Mouse (Mus musculus) myocyte (in vitro differentiated cells): ENCODE results near the gene Slc9a9.

ENCODE experiments used
- CEBPB ChIP-seq: IDR thresholded peaks from 2 replicates; pipeline ENCODE4 v1.6.1; 2011; ENCODE audit warnings: mild to moderate bottlenecking, moderate library complexity; ENCODE audit not compliant: poor library complexity, insufficient read depth, severe bottlenecking
- E2F4 ChIP-seq: IDR thresholded peaks from one replicate; pipeline ENCODE4 v1.6.1; 2011; ENCODE audit warnings: mild to moderate bottlenecking, control low read depth, moderate library complexity; ENCODE audit not compliant: insufficient read depth
- MAX ChIP-seq: IDR thresholded peaks from one replicate; pipeline ENCODE4 v1.6.1; 2011; ENCODE audit warnings: low read depth, mild to moderate bottlenecking, control low read depth
- MYOD1 ChIP-seq, 3 experiments: IDR thresholded peaks; one replicate each; pipeline ENCODE4 v1.6.1; 2011; ENCODE audit warnings: control low read depth in 2 of 3, low read depth in 2 of 3, mild to moderate bottlenecking in 2 of 3, moderate library complexity in 1 of 3; ENCODE audit not compliant: insufficient read length in 2 of 3, control insufficient read depth in 1 of 3
- MYOG ChIP-seq, 3 experiments: IDR thresholded peaks; one replicate each; pipeline ENCODE4 v1.6.1; 2011; ENCODE audit warnings: control low read depth in 2 of 3, low read depth in 2 of 3, mild to moderate bottlenecking in 2 of 3; ENCODE audit not compliant: insufficient read length in 2 of 3, control insufficient read depth in 1 of 3, insufficient read depth in 1 of 3
- POLR2A ChIP-seq: IDR thresholded peaks from one replicate; pipeline ENCODE4 v1.6.1; 2011; ENCODE audit warnings: low read depth, mild to moderate bottlenecking, control low read depth, moderate library complexity; ENCODE audit not compliant: insufficient read length
- POLR2AphosphoS2 ChIP-seq: IDR thresholded peaks from one replicate; pipeline ENCODE4 v1.6.1; 2011; ENCODE audit warnings: low read depth, control low read depth; ENCODE audit not compliant: insufficient read length
- TCF12 ChIP-seq: IDR thresholded peaks from one replicate; pipeline ENCODE4 v1.6.1; 2011; ENCODE audit warnings: mild to moderate bottlenecking, control low read depth; ENCODE audit not compliant: poor library complexity, insufficient read depth, severe bottlenecking
- USF1 ChIP-seq: IDR thresholded peaks from one replicate; pipeline ENCODE4 v1.6.1; 2011; ENCODE audit warnings: low read depth, mild to moderate bottlenecking, control low read depth, moderate library complexity

- TF ChIP-seq USF1 (no peak), TCF12 (no peak), POLR2A (no peak), CEBPB (no peak), POLR2AphosphoS2 (no peak), MYOD1 (IDR thresholded peaks at IDR 0.05; ENCODE audit: control insufficient read depth in 1 of 3, insufficient read length in 2 of 3, low read depth in 2 of 3) (no peak), MAX (no peak), MYOG (IDR thresholded peaks at IDR 0.05; ENCODE audit: control insufficient read depth in 1 of 3, insufficient read depth in 1 of 3, insufficient read length in 2 of 3, low read depth in 2 of 3) (no peak), E2F4 (no peak)
Observed at GRCm38 (mm10) chr9:95060702-95061101, 391.0 kb downstream of the Slc9a9 start.
